Mouse (Mus musculus) T-cell, adult 2 months (primary cell): Measurements from ENCODE around the gene Fam241b.

Experiments used
- DNase-seq: peaks from one replicate; pipeline ENCODE4 v3.0.0; 2022; ENCODE audit warnings: low spot score

The Fam241b gene

DNA sequence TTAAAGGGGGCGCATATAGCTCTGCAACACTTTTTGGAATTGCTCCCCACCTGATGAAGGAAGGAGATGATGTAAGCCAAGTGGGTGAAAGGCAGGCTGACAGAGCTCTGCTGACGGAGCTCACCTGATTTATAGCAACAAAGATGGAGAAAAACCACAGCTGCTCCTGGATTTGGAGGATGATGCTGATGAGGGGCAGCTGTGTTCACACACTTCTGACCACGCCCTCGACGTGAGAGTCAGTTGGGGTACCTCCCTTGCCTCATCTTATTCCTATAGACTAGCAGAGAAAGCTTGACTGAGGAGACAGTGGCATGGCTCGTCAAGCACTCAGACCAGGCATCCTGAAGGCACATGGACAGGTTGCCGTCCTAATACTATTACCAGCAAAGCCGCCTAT, at the start of gene Fam241b:
TSS of gene Fam241b (minus strand) at position 101 of the 400 bp plus-strand sequence.
- DNase-seq, result no peak

DNA sequence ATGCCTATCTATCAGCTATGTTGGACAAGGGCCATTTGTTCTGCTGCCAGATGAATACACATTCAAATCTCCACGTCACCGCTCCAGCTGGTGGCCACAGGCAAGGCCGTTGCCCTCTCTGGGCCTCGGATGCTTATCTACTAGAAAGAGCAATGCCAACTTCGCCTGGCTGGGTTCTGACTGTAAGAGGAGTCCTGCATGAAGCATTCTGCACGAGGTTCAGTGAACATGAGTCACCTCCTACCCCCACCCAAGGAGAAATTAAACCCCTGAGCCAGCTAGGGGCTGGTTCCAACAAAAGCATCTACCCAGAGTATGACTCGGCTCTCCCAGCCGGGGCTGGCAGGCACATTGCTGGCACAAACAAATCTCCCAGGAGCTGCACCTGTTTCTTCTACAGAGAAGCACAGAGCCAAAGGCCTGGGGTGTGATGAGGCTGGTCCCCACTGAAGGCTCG, 49.0 kb upstream of the Fam241b start:
- no peak for DNase-seq

DNA sequence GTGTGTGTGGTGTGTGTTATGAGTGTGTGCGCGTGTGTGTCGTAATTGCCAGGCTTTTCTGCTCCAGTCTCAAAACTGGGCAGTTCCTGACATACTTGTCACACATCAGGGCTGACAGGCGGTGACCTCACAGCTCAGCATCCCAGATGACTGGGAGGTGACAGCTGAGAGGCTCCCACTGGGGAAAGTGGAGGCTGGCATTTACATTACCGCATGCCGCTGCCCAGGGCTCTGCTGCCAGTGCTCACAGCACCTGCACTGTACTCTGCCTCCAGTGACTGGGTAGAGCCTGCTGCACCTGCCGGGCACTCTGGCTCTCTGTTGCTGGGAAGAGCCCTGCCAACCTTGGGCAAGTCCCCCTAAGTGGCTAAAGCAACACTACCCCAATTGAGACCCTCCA, 47.1 kb upstream of the Fam241b start:
- no peak for DNase-seq

DNA sequence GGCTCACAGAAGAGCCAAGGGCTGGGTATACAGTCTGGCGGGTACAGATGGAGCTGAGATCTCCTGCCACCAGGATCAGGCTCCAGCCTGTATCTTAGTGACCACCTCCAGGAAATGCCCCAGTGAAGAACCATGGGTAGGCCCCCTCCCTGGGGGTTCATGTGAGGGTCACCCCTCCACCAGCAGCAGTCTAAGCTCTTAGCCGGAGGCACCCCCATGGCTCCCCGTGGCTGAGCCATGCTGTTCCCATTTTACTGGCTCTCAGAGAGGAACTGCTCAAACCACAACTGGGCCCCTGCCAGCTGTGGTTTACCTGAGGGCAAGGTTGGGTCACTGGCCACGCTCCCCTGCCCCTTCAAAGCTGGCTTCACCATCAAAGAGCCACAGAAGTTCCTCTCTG, 46.2 kb upstream of the Fam241b start:
- peak; percentile 43 for DNase-seq

DNA sequence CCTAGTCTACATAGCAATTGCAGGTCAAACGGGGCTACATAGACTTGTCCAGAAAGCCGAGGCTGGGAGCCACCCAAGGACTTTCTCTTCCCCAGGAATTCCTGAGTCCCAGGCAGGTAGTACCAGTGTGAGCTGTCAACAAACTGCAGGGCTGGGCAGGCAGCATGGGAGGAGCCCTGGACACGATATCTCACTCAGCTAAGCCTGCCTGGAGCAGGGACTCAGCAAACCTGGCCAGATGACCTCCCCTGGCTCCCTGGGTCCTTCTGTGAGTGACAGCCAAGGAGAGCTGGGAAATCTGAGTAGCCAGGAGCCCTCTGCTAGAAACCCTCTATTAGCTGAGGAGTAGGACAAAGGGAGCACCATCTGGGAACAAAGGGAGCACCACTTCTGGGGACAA, 45.6 kb upstream of the Fam241b start:
- no peak for DNase-seq

DNA sequence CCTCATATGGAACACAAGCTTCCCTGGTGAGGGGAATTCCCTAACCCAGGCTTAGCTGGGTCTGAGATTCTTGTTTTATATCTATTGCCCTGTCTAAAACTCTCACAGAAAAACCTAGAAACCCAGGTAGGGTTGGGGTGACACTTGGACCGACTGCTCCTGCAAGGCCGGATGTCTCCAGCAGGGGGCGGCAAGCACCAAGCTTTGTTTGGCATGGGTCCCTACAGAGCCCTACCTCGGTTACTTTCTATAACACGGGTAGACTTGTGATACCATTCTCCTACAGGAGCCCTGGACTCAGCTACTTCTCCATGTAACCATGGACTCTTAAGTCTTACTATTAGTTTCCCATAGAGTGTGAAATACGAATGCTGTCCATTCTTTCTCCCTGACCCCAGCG, 43.2 kb upstream of the Fam241b start:
- peak; percentile 74 for DNase-seq

DNA sequence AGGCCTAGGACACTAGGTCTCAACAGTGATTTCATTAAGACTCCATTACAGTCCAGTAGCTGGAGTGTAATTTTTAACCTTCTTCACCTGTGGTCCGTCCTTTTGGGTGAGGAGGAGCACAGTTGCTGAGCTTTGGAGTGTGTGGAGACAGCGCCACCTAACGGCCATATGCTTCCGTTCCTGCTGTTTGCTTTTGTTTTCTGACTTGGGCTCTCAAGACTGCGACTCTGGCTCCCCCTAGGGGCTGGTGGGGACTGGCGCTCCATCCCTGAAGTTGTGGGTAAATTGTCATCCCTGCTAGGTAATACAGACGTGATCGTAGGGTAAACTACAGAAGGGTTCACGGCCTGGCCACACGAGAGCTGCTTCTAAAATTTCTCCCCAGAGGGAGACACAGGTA, 39.3 kb upstream of the Fam241b start:
- peak; percentile 87 for DNase-seq

DNA sequence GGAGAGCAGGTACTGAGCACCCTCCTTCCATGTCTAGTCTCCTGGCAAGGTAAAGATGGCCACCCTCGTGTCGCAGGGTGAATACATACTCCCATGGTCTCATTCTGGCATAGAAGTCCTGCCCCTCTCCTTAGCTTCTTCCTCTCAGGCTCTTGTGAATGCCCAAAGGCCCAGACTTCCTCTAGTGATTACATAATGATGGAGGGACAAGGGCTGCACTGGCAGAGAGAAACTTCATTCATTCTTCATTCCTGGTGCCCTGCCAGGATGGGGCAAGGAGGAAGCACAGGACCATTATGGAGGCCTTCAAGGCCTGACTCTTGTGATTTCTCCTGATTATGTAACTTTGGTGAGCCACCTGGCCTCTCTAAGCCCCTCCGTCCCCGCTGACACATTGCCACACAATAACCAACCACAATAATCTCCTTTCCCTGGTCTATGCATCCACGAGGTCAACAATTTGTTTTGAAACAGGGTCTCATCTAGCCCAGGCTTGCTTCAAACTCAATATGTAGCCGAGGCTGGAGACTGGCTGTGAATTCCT, 38.8 kb upstream of the Fam241b start:
- no peak for DNase-seq

DNA sequence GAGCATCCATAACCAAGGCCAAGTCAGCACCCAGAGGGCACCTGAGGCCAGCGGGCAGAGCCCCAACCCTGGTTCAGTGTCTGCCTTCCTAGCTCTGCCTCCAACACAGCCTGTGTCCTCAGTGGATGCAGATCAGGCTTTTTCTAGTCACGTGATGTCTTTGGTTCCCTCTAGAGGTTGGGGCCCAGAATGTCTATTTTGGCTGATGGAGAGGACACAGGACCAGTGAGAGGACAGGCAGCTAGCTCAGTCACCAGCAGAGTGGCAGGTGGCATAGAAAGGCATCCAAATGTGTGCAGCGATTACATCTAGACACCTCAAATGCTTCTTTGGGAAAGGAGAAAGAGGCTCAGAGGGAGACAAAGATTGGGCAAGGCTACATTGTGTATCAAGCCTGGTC, 38.0 kb upstream of the Fam241b start:
- DNase-seq, result no peak

DNA sequence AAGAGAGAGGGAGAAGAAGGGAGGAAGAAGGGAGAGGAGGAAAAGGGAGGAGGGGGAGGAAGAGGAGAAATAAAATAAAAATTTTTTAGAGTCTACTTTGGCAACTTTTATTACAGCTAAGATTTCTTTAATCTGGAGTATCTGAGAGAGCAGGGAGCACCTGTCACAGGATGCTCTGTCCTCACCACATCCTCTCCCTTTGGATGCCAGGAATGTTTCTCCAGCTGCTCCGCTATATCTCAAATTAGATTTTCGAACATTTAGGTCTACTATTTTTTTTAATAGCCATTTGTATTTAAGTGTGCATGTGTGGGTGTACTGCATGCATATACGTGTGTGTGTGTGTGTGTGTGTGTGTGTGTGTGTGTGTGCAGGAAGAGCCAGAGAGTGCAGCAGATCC, 36.2 kb upstream of the Fam241b start:
- no peak for DNase-seq

DNA sequence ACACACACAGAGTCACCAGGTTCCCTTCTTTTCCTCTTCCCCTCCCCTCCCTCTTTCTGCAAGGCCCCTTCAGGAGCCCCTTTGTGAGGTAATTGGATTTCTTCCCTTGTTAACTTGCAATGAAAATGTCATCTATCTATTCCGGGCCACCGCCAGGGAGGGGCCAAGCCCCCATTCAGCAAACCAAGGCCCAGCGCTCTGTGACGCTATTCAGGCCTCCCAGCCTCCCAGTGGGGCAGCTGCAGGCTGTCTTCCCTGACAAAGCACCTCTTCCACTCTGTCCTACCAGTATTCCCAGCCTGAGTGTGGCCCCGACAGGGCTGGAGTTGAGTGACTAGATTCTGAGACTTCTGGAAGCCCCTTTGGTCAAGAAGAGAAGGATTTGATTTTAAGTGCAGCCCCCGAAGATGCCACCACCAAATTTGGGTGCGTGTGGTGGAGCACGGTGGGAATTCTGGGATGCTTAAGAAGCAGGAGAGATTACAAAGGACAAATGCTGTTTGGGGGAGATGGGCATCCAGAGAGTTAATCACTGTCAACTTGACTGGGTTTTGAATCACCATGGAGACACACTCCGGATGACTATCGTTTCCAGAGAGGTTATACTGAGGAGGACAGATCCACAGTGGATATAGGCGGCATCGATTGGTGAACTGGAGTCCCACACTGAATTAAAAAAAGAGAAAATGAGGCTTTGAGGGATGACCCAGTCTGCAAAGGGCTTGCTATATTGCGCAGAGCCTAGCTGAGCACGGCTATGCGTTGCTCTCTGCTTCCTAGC, 31.0 kb upstream of the Fam241b start:
- DNase-seq, result no peak

DNA sequence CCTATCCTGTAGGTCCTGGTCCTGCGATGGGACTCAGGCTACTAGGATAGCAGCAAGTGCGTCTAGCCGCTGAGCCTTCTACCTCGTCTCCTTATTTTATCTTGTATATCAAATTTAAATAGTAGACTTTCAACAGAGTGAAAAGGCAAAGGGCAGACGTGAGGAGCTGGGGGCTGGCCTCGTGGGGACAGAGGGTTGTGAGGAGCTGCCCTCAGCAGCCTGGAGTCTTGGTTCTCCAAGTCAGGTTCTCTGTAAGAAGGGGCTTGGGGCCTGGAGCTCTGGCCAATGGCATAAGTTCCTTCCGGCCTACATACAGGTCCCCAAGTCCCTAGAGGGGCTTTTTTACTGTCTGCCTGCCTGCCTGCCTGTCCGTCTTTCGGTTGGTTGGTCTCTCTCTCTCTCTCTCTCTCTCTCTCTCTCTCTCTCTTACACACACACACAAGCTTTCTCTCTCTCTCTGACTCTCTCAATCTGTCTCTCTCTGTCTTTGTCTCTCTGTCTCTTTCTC, 30.3 kb upstream of the Fam241b start:
- no peak for DNase-seq

DNA sequence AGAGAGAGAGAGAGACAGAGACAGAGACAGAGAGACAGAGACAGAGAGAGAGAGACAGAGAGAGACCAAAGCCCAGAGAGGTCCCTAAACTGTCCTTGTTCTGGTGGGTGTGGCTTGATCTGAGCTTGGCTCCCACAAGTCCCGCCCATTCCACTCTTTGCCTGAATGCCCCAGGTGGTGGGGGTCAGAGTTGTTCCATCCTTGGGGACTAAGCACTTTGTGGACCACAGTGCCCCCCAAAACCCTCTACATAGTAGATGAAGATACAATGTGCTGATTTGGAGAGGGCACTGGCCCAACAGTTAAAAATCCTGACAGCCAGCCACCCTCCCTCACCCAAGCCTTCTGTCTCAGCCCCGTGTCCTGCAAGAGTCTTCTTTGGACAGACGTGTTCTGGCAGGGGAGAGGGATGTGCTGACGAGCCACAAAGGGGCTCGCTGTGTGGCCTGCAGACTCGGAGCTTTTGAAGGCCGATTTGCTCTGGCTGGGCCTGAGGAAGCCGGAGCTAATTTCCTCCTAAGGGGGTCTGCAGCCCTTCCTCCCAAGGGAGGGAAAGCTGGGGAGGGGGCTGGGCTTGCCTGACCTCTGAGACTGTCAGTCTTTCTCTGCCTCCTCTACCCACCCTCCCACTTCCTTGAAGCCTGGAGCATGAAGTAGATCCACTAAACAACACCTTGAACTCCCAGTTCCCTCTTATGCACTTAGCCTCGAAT, 29.3 kb upstream of the Fam241b start:
- DNase-seq, result no peak

DNA sequence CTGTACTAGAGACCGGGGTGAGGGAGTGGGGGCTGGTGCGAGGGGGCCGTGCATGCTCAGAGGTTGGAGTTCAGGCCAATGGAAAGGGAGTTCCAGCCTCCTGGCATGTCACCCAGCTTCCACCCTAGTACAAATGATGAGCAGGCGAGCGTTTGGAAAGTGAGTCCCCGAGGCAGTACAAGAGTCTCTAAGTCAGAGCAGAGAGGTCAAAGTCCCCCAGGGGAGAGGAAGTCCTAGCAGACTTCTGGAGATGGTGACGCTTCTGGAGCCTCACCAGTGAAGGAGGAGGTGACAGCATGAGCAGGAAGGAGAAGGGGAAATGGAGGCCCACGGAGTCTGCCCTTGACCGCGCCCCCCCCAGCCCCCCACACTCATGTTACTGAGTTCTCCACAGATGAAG, 18.7 kb upstream of the Fam241b start:
- DNase-seq, result no peak

DNA sequence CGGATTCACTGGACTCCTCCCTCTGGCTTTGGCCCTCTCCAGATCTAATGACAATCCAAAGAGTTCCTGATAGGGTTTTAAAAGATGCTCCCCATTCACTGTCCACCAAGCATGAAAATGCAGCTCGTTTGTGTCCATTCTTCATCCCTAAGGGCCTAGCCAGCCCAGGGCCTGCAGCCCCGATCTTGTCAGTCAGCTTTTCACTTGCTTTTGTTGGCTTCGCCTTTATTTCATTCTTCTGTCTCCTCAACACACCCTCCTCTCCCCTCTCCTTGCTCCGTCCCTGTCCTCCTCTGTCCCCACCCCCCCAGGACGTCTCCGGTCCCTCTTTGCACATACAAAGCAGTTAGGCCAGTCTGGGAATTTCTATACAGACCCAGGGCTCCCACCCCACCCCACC, 6.2 kb upstream of the Fam241b start:
- no peak for DNase-seq

DNA sequence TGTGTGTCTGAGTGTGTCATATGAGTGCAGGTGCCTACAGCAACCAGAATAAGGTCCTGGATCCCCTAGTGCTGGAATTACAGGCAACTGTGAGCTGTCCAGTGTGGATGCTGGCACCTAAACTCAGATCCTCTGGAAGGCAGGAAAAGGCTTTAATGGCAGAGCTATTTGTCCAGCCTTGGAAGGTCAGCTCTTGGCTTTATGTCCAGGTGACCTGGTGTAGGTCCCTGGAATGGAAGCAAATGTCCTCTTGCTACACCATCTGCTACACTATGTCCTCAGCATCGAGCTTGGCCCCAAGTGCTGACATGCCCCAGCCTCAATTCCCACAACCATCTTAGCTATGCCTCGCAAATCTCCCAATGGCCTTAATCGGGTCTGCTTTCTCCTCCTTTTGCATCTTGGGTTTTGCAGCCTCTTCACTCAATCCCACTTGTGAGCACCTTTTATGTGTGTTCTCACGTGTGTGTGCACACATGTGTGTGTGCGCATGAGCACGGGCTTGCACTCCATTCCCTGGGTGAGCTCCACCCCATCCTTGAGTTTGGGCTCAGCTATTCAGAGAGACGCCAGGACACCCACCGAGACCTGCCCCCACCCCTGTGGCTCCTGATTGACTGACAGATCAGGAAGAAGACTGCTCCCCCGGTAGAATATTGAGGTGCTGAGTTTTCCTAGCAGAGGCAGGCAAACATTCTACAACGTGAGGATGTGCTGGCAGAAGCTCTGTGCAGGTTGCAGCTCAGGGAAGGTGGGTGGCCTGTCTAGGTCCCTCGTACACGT, 3.9 kb upstream of the Fam241b start:
- no peak for DNase-seq

DNA sequence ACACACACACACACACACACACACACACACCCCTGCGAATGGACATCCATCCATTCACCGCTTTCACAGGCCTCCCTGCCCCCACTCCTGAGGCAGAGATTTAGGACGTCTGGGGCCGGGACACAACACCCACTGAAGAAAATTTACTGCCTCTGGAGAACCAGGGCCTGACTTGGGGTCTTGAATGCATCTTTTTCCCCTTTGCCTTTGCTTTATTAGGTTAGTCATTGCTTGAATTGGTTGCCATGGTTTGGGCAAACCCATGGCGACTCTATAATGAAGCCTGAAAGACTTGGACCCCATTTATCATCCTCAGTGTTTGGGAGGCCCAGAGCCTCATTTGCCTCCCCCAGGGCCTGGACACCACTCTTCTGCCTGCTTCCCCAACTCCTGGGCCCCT, 2.2 kb upstream of the Fam241b start:
- no peak for DNase-seq

DNA sequence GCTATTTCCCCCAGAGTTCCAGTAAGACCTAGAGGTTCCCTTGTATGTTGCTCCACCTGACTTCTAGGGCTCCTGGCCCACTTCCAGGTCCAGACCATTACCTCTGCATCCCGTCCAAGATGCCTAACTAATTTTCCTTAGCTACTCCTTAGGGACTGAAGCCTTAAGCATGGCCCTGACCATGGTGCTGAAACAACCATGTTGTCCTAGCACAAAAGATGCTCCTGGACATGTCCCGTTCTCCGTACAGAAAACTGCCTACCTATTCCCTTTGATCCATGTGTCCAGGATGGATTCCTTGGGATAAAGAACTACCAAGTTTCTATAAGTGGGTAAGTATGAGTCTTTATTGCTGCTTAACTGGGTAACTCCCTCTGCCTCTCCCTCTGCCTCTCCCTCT, 5.7 kb downstream of the Fam241b start:
- DNase-seq, result no peak

DNA sequence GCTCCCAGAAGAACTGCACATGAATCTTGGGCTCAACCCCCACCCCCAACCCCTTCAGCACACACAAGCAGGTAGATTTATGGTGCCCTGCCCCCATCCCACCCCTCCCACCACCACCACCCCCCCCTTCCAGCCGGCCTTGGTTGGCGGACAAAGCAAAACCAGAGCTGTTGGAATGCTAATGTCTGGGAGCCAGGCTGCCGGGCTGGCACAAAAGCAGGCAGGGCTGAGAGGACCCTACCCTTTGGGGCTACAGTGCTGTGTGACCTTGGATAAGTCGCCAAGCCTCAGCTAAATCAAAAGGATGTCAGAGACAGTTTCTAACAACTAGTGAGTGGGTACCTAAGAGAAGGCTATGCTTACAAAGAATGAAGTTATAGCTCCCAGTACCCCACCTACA, 6.6 kb downstream of the Fam241b start:
- DNase-seq, result no peak

DNA sequence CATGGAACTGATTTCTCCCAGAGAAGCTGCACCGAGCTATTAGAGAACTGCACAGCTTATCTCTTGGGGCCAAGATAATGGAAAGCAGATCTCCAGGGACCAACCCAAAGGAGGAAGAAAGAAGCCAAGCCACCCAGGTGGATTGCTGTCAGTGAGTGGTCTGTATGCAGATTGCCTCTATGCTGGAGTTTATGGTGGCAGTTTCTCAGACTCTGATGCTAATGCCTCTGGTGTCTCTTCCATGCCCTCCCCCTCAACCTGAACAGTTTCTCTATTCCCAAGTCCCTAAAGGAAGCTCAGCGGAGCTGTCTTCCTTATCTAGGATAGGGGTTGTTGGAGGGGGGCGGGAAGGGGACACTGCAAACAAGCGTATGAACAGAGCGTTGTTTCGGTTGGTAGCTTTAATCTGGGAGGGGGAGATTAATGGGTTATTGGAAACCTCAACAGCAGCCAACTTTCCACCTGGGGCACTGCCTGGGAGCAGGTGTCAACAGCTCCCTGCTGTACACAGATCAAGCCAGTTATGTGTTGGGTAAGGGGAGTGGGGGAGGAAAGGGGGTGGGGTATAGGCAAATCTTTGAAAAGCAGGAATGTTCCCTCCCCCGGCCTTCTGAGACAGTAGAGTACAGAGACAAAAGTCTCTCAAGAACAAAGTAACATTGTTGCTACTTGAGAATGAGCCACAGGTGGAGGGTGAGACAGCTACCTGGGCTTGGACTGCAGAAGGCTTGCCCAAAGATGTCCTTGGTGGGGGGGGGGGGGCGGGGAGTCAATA, 7.8 kb downstream of the Fam241b start:
- DNase-seq, result no peak

DNA sequence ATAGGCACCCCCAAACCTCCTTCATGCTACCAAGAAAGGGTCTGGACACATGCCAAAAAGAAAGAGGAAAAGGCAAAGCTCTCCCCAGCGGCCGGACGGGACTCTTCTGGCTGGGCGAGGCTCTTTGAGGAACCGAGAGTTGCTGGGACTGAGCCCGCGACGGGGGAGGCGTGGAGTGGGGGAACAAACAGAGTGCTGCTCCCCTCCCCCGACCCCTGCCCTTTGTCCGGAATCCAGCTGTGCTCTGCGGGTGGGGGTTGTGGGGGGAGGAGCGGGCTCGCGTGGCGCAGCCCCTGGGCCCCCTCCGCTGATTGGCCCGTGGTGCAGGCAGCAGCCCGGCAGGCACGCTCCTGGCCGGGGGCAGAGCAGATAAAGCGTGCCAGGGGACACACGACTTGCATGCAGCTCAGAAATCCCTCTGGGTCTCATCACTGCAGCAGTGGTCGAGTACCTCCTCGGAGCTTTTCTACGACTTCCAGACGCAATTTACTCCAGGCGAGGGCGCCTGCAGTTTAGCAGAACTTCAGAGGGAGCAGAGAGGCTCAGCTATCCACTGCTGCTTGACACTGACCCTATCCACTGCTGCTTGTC, 10.9 kb downstream of the Fam241b start, which contains the start of gene Neurog3:
TSS of gene Neurog3 (plus strand) at position 400 of the 591 bp plus-strand sequence.
- DNase-seq, result no peak
